Mouse (Mus musculus) brain, embryonic 18.5 days (tissue): ENCODE measurements around the gene Lmx1b.

Source experiments
- DNase-seq: peaks from one replicate; pipeline ENCODE4 v3.0.0-alpha.2; 2012; ENCODE audit warnings: low read depth, low spot score

Gene Lmx1b

GRCm38 (mm10) chr2:33640171-33640721 is at the start of gene Lmx1b:
Gene Lmx1b, minus strand, starts transcription at chr2:33640511.
- no peak for DNase-seq

- no peak for DNase-seq
Measured at GRCm38 (mm10) chr2:33689880-33690462, 49.7 kb upstream of the Lmx1b start.

DNA sequence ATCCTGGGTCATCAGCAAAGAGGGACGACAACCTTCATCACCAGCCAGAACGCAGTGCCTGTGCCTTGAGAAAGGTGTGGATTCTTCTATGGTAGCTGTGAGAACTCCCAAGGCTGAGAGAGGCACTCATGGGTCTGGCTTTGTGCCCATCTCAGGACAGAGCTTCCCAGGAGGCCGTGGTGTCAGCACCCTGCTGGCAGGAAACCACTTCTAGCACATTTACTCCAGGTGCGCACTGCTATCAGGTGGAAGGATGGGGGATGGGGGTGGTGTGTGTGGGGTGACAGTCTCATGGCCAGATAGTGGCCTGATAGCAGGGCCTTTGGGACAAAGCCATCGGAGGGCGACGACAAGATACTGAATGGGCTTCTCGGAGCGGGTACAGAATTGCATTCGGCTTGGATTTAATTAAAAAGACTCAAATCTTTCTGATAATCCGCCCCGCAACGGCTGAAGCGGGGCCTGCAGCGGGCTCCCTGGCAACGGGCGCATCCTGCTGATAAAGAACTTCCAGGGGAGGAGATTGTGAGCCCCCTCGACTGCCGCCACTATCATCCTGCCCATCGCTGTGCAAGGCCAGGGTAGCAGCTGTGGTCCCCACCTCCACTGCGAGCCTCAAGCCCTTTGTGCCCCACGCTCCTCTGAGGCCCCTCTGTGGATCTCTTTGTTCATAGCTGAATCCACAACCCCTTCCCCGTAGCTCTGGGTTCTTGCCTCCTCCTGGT is 49.0 kb upstream of the Lmx1b start:
- no peak for DNase-seq

DNA sequence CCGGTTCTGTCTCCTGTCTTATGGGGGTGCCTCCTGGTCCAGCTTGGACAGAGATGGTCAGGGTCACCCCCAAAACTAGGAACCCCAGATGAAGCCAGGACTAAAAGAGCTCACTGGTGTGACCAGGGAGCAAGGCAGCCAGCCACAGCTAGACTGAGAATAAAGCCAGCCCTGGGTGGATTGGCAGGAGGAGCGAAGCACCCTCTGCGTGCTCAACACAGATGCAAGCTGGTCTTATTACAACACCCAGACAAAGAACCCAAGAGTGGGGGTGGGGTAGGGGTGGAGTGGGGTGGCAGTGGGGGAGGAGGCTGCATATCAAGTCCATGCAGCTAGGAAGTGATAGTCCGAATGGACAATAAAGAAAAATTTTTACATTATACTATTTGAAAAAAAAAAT is 43.3 kb upstream of the Lmx1b start:
- DNase-seq, result no peak

DNA sequence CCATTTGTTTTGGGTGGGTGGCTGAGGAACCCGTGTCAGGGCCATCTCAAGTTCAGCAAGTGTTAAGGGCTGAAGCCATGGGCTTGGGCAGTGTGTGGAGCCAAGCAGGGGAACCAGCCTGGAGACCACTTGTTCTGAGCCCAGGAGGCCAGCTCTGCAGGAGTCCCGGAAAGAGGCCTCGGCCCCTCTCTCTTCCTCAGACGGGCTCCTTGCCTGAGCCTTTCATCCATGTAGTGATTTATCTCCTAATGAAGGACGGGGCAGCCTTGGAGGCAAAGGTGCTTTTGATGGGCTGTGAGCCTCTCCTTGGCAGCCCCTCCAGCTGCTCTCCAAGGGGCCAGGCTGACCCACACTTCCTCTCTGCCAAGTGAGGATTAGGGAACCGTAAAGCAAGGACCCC is 42.8 kb upstream of the Lmx1b start:
- DNase-seq, result no peak

DNA sequence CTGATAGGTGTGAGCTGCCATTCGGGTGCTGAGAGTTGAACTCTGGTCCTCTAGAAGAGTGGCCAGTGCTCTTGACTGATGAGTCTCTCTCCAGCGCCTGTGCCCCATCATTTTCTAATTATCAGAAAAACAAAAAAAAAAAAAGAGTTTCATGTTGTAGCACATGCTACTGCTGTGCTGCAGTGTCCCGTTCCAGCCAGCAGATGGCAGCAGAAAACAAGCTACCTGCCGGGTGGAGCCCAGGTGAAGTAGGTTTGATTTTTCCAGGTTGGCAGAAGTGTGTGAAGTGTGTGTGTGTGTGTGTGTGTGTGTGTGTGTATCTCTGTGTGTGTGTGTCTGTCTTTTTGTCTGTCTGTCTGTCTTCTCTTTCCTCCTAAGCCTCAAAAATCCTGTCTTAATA is 41.9 kb upstream of the Lmx1b start:
- no peak for DNase-seq

GRCm38 (mm10) chr2:33678950-33679654 is 38.8 kb upstream of the Lmx1b start:
- DNase-seq, result no peak

GRCm38 (mm10) chr2:33672701-33673472 is 32.6 kb upstream of the Lmx1b start:
- DNase-seq, result no peak

- no peak for DNase-seq
Measured at GRCm38 (mm10) chr2:33668741-33669140, 28.4 kb upstream of the Lmx1b start.

GRCm38 (mm10) chr2:33666388-33666945 is 26.2 kb upstream of the Lmx1b start:
- no peak for DNase-seq

GRCm38 (mm10) chr2:33665363-33666058 is 25.2 kb upstream of the Lmx1b start:
- no peak for DNase-seq

- DNase-seq, result no peak
Measured at GRCm38 (mm10) chr2:33664661-33665060, 24.4 kb upstream of the Lmx1b start.

GRCm38 (mm10) chr2:33659288-33659629 is 18.9 kb upstream of the Lmx1b start:
- DNase-seq, result no peak

- DNase-seq, result no peak
Measured at GRCm38 (mm10) chr2:33658602-33659287, 18.4 kb upstream of the Lmx1b start.

GRCm38 (mm10) chr2:33652517-33653198 is 12.3 kb upstream of the Lmx1b start:
- DNase-seq, result no peak

GRCm38 (mm10) chr2:33649371-33649770 is 9.1 kb upstream of the Lmx1b start:
- DNase-seq, result no peak

DNA sequence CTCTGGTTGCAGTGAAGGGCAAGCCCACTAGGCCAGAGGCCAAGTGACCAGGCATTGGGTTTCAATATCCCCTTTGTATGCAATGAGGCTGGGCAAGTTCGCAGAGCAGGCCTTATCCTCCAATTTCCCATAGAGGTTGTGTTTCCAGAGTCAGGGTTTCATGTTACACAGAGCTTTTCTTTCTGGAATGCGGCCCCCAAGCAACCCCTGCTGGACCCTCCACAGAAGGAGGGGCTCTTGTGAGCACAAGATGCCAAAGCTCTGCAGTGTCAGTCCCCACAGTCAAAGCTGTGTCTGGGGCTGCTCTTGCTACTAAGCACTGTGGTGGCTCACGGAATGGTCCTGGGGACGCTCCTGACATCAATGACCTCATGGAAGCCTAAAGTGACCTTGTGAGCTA is 8.6 kb upstream of the Lmx1b start:
- no peak for DNase-seq

DNA sequence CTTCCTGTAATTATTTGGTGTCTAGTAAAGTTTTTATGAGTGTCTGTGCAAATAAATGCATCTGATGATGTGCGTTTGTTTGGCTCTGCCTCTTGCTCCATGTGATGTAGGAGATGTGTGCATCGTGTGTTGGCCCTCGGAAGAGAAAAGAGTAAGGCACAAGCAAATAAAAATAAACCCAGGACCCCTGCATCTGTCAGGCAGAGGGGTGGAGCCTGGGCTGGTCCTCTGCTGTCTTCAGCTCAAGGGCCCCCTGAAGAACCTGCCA is 5.9 kb upstream of the Lmx1b start:
- DNase-seq, result no peak

DNA sequence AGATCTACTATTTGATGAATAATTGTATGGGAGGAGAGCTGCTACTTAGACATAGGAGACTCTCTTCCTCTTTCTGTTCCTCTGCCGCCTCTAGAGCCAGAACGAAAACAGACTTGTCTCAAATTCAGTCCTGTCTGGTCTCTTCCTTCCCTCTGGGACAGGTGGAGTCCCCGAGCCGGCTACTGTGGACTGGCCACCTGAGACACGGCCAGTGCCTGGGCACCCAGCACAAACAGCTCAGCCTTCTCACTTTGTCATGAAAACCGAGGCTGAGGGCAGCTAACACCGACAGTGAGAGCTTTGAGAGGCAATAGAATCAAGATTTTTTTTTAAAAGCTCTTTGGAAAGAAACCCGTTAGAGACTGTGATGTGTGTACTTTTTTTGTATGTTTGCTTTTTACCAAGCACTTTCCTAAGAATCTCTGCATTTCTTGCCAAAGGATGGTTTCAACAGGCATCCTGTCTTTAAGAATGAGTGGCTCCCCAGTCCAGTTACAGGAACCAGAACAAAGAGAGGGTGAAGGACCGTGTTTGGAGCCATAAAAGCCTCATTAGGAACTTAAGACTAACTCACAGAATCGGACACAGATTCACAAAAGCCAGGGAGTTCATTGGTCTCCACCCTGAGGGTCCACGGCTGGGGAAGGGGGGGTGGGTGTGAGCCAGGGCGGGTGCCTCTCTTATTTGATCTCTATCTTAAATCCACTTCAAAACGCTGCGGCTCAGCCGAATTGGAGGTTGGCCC is 5.4 kb upstream of the Lmx1b start:
- no peak for DNase-seq
